Mouse (Mus musculus): Measurements from ENCODE around the gene Gfod1.

Gfod1 gene

DNA sequence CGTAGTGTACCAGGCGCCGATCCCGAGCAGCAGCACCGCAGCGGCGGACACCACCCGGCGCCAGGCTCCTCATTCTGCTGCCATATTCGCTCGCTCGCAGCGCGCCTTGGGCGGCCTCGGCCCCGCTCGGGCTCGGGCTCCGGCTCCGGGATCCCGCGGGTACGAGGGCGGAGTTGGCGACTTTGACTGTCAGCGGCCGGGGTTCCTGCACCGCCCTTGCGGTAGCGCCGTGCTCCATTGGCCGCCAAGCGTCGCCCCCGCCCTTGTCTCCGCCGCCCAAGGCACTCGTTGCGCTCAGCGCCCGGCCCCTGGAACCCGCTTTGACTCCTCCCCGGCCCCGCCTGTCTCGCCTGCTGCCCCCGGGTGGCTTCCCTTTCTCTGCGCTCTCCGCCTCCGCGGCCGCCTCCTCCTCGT is at the start of gene Gfod1:
TSS of gene Gfod1 (minus strand) at position 155 of the 414 bp plus-strand sequence.
- no peak for DNase-seq (ENCODE audit: low read depth, low spot score)

DNA sequence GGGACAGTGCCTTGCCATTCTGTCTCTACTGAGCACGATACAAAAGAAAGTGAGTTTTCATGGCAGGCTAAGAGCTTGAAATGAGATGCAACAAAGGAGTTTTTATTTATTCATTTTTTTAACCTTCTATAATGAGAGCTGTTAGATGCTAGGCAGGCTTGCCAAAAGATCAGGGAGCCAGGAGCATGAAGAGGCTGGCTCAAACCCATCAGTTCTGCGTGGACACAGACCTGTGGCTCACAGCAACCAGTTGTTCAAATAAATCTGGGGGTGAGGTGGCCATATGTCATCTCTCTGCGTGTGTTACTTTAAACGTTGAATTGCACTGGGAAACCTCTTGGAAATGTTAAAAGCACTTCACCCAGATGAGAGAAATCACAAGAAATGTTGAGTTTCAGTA is 49.4 kb upstream of the Gfod1 start:
- DNase-seq (ENCODE audit: low read depth, low spot score) = no peak

DNA sequence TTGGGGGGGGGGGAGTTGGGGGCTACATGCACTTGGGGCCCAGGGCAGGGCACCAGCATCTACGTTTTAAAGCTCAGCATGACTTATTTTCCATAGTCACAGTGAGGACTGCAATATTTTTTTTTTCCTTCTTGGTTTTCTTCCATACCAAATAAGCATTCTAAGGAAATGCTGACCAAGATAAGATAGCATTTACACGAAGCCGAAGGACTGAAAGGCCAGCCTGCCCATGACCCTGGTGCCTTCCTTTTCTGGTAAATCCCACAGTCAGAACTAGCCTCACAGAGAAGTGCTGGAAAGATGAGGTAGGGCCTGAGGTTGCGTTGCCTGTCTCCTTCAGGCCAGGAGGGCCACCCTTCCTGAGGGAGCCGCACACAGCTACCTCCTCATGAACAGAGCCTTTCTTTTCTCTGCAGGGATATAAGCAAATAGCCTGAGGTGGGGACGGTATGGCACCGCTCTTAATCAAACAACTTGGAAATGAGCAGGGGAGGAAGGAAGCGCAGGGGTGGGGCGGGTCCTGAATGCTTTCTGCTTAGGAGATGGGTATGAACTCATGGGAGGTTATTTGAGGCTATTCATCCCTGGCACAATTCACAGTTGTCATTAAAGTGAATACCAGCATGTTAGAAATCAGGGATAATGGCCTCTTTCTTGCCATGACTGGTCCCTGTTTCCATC is 46.7 kb upstream of the Gfod1 start:
- DNase-seq (ENCODE audit: low read depth, low spot score) = no peak

DNA sequence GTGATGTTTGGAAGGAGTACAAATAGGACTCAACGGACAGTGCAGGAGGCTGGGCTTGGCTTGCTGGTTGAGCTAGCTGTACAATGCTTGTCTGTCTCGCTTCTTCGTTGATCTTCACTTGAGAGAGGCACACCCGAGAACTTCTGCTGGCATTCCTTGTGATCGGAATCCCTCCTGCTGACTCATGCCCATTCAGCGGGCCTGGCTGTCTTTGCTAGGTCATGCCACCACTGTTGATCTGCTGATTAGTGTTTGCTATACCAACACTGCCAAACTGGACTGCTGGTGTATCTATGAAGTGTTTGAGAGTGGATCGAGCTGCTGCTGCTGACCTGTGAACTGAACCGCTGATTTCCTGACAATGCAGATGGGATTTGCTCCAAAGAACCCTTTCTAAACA is 45.4 kb upstream of the Gfod1 start:
- DNase-seq (ENCODE audit: low read depth, low spot score) = no peak

- DNase-seq (ENCODE audit: low read depth, low spot score) = no peak
These were observed 42.9 kb upstream of the Gfod1 start for GRCm38 (mm10) chr13:43346825-43347224.

- DNase-seq (ENCODE audit: low read depth, low spot score) = no peak
These were observed 34.7 kb upstream of the Gfod1 start for GRCm38 (mm10) chr13:43338632-43339031.

GRCm38 (mm10) chr13:43338001-43338400 is 34.0 kb upstream of the Gfod1 start:
- no peak for DNase-seq (ENCODE audit: low read depth, low spot score)

DNA sequence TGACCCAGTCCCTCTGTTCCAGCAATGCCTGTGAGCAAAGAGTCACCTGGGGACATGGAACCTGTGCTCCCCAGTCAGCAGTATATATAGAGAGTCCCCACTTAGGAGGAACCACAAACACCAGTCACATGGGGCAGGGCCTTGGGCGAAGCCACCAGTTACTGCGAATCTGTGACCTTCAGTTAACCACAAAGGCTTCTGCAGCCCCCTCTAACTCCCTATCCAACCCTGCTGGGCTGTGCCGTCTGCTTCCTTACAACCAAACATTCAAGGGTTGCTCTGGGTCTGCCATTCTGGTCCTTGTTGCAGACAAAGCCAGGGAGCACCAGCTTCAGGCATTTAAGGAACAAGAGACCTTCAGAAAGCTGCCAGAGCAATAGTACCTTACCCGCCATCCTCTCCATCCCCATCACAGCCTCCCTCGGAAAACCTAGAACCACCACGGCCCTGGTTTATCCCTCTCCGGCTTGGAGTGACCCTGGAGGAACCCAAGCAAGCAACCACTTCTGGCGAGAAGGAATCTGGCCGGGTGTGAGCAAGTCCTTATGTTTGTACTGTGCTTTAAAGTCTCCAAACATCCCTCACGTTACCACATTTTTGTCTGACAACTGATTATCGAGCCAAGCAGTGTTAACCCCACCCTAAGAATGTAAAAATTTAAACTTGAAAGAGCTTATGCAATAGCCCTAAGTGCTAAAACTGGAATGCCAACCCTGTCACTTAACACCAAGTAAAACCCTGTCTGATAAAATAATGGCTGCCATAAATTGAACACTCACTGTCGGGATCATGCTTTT is 32.7 kb upstream of the Gfod1 start:
- no peak for DNase-seq (ENCODE audit: low read depth, low spot score)

- DNase-seq (ENCODE audit: low read depth, low spot score) = no peak
These were observed 28.6 kb upstream of the Gfod1 start for GRCm38 (mm10) chr13:43332591-43332990.

DNA sequence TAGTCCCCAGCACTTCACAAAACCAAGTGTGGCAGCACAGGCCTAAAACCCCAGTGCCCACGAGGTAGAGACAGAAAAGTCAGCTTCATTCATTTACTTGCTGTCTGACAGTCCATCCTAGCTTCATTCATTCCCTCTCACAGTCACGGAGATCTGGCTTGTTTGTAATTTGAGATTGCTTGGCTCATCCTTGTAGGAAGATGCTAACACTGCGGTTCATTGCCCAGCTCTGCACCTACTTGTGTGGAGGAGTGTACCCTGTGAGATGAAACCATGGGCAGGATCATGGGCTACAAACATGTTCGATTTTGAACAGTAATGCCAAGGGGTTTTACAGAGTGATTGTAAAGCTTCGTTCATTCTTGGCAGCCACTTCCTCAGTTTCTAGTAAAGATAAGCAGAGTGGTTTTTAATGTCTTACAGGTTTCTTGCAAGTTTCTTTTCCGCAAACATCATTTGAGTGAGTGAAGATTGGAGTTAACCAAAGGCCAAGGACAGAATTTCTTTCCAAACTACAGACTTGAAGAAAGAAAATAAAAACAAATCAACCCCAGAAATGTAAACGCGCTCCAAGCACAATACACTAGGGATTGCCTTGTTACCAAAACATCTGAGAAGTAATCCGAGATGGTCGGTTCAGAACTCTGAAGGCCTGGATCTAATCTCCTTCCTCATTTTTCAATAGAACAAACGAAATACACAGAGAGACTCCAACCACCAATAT is 27.9 kb upstream of the Gfod1 start:
- no peak for DNase-seq (ENCODE audit: low read depth, low spot score)

- no peak for DNase-seq (ENCODE audit: low read depth, low spot score)
These were observed 21.5 kb upstream of the Gfod1 start for GRCm38 (mm10) chr13:43325427-43325826.

DNA sequence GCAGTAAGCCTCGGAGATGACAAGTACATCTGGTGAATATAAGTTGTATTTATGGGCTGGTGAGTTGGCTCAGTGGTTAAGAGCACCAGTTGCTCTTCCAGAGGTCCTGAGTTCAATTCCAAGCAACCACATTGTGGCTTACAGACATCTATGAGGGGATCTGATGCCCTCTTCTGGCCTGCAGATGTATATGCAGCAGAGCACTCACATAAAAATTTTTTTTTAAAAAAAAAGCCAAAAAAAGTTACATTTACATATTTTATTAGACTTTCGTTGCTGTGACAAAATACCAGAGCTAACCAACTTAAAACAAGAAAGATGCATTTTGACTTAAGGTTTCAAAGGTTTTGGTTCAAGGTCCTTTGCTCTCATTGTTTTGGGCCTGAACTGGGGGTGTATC is 17.5 kb upstream of the Gfod1 start:
- DNase-seq (ENCODE audit: low read depth, low spot score) = no peak

DNA sequence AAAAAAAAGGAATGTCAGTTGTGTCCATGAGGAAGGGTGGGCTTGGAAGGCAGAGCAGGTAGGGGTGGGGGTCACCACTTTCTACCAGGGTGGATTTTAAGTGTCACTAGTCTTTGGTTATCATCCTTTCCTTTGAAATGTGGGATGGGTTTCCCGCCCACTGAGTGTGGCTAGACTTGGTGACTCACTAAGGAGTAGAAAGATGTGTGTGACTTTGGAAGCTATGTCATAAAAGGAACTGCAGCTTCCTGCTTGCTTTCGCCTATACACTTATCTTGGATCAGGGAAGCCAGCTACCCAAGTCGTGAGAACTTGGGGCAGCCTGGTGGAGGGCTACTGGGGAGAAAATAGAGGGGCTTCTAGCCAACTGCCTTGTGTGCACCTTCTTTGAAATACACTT is 15.4 kb upstream of the Gfod1 start:
- DNase-seq (ENCODE audit: low read depth, low spot score) = no peak

- no peak for DNase-seq (ENCODE audit: low read depth, low spot score)
These were observed 13.4 kb upstream of the Gfod1 start for GRCm38 (mm10) chr13:43317411-43317810.

DNA sequence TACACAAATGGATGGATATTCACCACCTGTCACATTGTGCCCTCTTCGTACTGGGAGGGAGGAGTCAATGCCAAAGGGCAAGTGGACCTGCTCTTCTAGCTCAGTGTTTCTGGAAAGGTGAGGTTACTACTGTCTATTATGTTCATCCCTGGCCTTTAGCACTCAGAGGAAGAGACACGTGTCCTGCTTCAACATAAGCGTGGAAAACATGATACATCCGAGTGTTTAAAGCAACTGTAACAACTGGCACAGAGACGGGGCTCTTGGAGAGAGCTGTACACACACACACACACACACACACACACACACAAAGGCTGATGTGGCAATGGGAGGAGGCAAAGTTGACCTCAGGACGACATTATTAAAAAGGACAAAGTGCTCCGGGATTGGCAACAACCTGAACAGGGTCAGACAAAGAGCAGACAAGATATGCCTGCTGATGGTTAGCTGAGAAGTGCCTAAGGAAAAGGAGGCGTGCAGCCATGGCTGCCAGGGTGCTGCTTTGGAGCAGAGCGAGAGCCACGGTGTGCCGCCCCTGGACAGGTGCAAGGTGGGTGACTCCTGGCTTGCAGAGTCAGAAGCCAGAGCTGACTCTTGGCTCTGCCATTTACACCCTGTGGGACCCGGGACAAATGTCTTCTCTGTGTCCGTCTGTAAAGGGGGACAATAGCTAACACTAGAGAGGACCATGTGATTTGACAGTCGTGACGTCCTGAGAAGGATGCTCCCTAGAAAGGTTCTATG is 1.4 kb upstream of the Gfod1 start:
- no peak for DNase-seq (ENCODE audit: low read depth, low spot score)

GRCm38 (mm10) chr13:43304700-43305099 is 728 bp upstream of the Gfod1 start:
- no peak for DNase-seq (ENCODE audit: low read depth, low spot score)

GRCm38 (mm10) chr13:43303161-43303965 is 609 bp downstream of the Gfod1 start:
- no peak for DNase-seq (ENCODE audit: low read depth, low spot score)

DNA sequence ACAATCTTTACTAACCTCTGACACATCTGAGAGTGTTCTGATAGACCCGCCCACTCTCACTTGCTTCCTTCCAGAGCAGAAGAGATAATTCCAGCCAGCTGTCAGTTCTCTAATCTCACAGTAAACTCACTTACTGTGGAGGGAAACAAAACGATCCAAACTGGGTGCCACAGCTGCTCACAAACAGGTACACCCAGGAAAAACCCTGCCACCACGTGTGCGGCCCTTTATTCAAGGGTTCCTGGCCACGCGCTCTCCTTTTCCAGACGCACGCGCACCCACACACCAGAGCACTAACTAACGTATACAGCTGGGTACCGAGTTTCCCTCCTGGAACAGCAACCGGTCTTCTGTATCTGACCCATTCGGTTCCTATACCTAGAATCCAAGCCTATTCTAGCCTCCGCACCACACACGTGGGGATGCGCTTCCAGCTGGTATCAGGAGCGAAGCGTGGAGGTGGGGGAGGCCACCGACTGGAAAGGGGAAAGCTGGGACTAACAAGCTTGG is 1.3 kb downstream of the Gfod1 start:
- DNase-seq (ENCODE audit: low read depth, low spot score) = no peak

GRCm38 (mm10) chr13:43302239-43302638 is 1.7 kb downstream of the Gfod1 start:
- DNase-seq (ENCODE audit: low read depth, low spot score) = no peak

- no peak for DNase-seq (ENCODE audit: low read depth, low spot score)
These were observed 3.1 kb downstream of the Gfod1 start for GRCm38 (mm10) chr13:43300906-43301305.

GRCm38 (mm10) chr13:43300366-43300765 is 3.6 kb downstream of the Gfod1 start:
- no peak for DNase-seq (ENCODE audit: low read depth, low spot score)
